Mouse (Mus musculus) E14TG2a.4 (cell line): Measurements from ENCODE around the gene Mcub.

ENCODE experiments used
- CTCF ChIP-seq: conservative IDR thresholded peaks from 2 replicates; pipeline ENCODE4 v1.5.1; 2014; ENCODE audit warnings: low read length
- NANOG ChIP-seq: IDR thresholded peaks from 2 replicates; pipeline ENCODE4 v1.6.1; 2014; ENCODE audit warnings: borderline replicate concordance, low read length, mixed read lengths
- POU5F1 ChIP-seq: IDR thresholded peaks from 2 replicates; pipeline ENCODE4 v1.6.1; 2014; ENCODE audit warnings: low read length, borderline replicate concordance

DNA sequence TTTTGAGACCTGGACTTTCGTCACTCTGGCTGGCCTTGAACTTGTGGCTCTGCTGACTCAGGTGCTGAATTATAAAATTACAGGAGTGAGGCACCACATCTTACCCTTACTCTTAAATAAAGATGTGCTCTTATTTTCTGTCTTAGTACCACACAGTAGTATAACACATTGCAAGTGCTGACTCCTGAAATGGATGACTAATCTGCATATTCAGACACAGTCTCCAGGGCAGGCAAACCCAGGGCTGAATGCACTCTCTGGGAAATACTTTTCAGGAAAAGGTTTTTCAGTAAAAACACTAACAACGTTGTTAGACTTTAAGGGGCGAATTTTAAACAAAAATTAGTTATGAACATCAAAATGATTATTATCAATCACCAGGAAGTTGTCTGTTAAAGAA, 27.3 kb upstream of the Mcub start:
- TF ChIP-seq CTCF, result no peak
- no peak for TF ChIP-seq NANOG
- no peak for TF ChIP-seq POU5F1
